Mouse (Mus musculus): ENCODE measurements at regions not wholly inside any gene's neighbourhood (a gene's known extent, or its start where the extent isn't known, plus 50 kb on each side); places are given as distances from the start of the nearest gene placed in this dataset.

DNA sequence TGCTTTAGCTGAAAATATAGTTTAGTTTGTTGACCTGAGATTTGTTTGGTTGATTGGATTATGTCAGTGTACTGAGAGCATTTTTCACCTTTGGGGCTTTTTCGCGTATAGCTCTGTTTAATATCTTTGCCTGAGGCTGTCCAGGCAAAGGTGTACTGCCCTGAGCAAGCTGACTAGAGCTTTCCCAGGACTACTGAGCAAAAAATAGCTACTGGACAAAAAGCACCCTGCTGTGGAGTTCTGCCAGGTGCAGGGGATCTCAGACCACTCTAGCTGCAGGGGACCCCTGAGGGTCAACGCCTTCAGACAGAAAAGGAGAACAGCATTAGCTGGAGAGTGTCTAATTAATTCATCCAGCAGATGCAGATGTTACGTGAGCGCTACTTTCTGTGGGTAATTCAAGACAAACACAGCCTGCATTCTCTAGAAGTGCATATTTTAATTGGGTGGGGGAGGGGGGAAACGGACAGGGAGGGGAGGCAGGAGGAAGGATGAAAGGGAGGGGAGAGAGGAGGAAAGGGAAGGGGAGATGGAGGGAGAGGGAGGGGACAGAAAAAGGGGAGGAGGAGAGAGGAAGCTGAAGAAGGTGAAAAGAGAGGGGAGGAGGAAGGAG, 61.7 kb downstream of the Thnsl1 start:
- Histone ChIP-seq H3K4me1 (ENCODE audit: control insufficient read depth, insufficient read depth, low read length) (no peaks in the 10 kb centered on the region; the same call in 1 of the 2 replicates), H3K4me3 (ENCODE audit: insufficient read depth, low read length) (no peak overlapping the region), H3K27ac (ENCODE audit: insufficient read depth, low read length) (no peak overlapping the region)
- TF ChIP-seq CTCF (IDR thresholded peaks at IDR 0.05; ENCODE audit: borderline replicate concordance, insufficient read depth, low read length) (no peak), POLR2A (IDR thresholded peaks at IDR 0.05; ENCODE audit: low read depth, low read length) (no peak)

DNA sequence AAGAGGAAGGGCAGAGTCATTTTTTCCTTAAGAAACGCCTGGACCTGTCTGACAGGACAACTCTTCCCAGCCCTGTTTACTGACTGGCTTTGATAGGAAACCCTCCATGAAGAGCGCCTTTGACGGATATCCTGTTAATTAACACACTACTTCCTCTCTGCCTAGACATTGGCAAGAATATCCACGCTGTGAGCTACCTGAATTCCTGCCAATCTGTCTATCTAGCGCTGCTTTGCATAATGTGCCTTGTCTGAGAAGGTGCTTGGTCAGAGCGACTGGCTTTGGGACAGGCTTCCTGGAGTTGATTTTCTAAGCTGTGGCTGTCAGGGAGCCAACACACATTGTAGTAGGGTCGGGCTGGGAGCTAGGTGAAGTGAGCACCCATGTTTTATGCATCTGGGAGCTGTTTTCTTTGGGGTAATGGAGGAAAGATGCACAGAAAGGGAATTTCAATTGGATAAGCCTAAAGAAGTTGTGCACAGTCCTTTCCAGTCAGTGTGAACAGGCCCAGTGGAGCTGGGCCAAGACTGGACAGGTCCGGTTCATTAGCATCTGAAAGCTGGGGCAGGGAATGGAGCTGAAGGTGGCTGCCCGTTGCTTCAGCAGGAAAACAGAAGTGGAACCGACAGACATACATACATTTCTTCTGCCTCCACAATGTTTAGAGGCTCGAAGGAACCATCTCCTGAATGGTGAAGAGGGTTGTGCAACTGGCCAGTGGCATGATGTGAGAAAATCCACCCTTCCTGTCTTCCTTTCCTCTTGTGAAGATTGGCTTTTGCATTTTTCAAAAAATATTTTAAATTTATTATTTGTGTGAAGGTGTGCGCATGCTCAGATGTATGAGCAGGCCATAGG, 64.7 kb downstream of the Thnsl1 start:
- Histone ChIP-seq H3K27ac (ENCODE audit: insufficient read depth, low read length) (no peak overlapping the region), H3K4me3 (ENCODE audit: insufficient read depth, low read length) (no peak overlapping the region), H3K4me1 (ENCODE audit: control insufficient read depth, insufficient read depth, low read length) (no peaks in the 10 kb centered on the region; the same call in 1 of the 2 replicates)
- TF ChIP-seq POLR2A (IDR thresholded peaks at IDR 0.05; ENCODE audit: low read depth, low read length): no peak
- TF ChIP-seq CTCF (IDR thresholded peaks at IDR 0.05; ENCODE audit: borderline replicate concordance, insufficient read depth, low read length): no peak

DNA sequence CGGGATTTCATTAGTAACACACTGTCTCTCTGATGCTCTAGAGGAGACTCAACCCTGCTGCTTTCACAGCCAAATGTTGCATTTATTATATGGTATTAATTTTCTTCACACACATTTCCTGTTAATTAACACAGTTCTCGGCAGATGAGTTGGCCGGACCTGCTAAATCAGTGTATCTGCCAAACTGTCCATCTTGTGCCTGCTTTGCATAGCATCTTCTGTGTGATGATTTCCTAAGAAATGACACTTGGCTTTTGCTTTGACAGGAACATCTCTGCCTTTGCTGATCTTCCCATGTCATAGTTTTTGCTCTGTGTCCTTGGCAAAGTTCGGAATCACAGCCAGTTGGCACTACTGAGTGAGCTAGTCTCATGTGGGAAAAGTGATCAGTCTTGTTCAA, 67.9 kb downstream of the Thnsl1 start:
- TF ChIP-seq POLR2A (IDR thresholded peaks at IDR 0.05; ENCODE audit: low read depth, low read length) (no peak), CTCF (IDR thresholded peaks at IDR 0.05; ENCODE audit: borderline replicate concordance, insufficient read depth, low read length) (no peak)
- Histone ChIP-seq H3K27ac (ENCODE audit: insufficient read depth, low read length) (no peak overlapping the region), H3K4me1 (ENCODE audit: control insufficient read depth, insufficient read depth, low read length) (no peaks in the 10 kb centered on the region), H3K4me3 (ENCODE audit: insufficient read depth, low read length) (no peak overlapping the region)

DNA sequence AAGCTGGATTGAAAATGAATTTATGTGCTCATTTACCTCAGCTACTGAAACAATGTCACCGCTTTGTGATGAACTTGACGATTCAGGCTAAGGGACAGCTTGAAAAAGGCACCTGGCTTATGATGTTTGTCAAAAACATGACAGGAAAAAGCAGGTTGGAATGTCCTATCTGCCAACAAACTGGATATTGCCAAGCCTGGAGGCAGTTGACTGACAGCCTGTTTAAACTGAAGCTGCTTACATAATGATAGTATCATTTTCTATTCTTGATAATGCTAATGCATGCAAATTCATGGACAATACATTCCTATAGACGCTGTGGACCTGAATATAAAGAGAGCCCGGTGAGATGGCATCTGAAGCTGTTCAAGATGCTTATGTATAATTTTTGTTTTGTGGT, 69.8 kb downstream of the Thnsl1 start:
- TF ChIP-seq CTCF (IDR thresholded peaks at IDR 0.05; ENCODE audit: borderline replicate concordance, insufficient read depth, low read length) (no peak), POLR2A (IDR thresholded peaks at IDR 0.05; ENCODE audit: low read depth, low read length) (no peak)
- Histone ChIP-seq H3K4me1 (ENCODE audit: control insufficient read depth, insufficient read depth, low read length) (no peaks in the 10 kb centered on the region), H3K4me3 (ENCODE audit: insufficient read depth, low read length) (no peak overlapping the region), H3K27ac (ENCODE audit: insufficient read depth, low read length) (no peak overlapping the region)

DNA sequence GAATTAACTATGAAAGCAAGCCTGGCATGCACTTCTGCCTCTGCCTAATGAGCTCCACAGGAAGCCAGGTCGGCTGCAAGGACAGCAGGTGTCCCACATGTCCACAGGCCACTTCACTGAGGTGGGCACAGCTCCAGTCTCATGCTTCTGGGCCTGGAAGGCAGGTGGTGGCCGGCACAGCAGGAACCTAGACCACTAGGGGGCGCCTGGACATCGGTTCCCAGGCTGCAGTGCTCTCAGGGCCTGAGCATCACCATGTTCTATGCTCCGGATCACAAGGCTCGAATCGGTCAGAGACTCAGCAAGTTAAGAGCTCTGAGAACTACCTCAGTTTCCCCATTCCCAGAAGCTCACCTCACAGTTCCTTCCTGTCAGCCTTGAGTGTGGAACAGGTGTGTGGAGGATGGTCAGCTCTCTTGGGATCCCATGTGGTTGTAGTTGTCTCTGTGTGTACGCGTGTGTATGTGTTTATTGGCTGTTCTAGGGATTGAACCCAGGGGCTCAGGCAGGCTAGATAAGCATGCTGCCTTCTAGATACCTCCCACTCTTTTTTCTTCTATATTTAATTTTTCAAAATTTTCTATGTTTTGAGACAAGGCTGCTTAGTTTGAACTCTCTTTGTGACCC, 75.4 kb downstream of the Thnsl1 start:
- no peak for TF ChIP-seq POLR2A (IDR thresholded peaks at IDR 0.05; ENCODE audit: low read depth, low read length)
- peak; percentile 88 for TF ChIP-seq CTCF (IDR thresholded peaks at IDR 0.05; ENCODE audit: borderline replicate concordance, insufficient read depth, low read length)
- H3K4me1 ChIP-seq (ENCODE audit: control insufficient read depth, insufficient read depth, low read length): no peaks in the 10 kb centered on the region
- H3K27ac ChIP-seq (ENCODE audit: insufficient read depth, low read length): no peak overlapping the region
- no peak overlapping the region for H3K4me3 ChIP-seq (ENCODE audit: insufficient read depth, low read length)

DNA sequence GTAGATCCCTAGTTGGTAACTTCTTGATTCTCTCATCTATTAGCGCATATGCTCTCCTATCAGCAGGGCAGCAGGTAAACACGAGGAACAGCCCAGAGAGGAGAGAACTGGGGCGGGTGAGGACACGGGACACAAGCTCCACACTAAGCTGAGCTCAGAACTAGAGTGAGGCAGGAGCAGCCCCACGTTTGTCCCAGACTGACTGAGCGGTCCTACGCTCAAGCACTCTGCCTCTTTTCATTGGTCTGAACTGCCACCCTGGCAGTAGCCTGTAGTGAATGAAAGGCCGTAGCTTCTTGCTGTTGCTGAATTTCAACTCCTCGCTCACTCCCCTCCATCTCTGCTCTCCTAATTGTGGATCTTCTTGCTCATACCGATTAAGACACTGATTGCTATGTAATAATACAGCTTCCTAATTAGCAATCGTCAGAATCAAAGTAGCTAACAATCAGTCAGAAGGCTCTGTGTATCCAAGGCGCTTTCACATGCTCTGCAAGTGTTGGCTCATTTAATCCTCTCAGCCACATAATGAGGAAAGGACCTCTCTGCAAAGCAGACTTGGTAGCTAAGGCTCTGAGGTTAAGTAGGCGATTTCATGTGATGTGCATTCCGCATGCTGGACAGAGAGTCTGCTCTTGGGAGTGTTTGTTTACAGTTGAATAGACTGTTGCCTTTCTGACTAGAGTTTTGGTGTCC, 77.1 kb downstream of the Thnsl1 start:
- no peak overlapping the region for H3K27ac ChIP-seq (ENCODE audit: insufficient read depth, low read length)
- no peaks in the 10 kb centered on the region for H3K4me1 ChIP-seq (ENCODE audit: control insufficient read depth, insufficient read depth, low read length)
- no peak overlapping the region for H3K4me3 ChIP-seq (ENCODE audit: insufficient read depth, low read length)
- TF ChIP-seq POLR2A (IDR thresholded peaks at IDR 0.05; ENCODE audit: low read depth, low read length): no peak
- TF ChIP-seq CTCF (IDR thresholded peaks at IDR 0.05; ENCODE audit: borderline replicate concordance, insufficient read depth, low read length): no peak

DNA sequence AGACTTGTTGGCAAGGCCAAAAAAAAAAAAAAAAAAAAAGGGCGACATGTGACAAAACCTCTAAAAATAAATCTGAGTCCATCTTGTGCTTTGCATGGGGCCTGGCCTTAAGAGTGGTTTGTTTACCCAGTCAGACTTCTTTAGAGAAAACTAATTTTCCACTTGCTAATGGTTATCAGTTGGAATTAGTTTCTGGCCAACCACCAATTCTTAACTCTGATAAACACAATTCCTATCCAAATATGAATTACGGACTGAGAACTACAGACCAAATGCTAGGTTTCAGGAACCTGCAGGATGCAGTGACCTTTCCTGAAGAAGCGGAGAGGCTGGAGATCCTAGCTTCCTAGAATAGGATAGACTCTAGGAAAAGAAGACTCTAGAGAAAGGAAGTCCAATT, 79.4 kb downstream of the Thnsl1 start:
- Histone ChIP-seq H3K4me1 (ENCODE audit: control insufficient read depth, insufficient read depth, low read length) (no peaks in the 10 kb centered on the region), H3K27ac (ENCODE audit: insufficient read depth, low read length) (no peak overlapping the region), H3K4me3 (ENCODE audit: insufficient read depth, low read length) (no peak overlapping the region)
- TF ChIP-seq POLR2A (IDR thresholded peaks at IDR 0.05; ENCODE audit: low read depth, low read length) (no peak), CTCF (IDR thresholded peaks at IDR 0.05; ENCODE audit: borderline replicate concordance, insufficient read depth, low read length) (no peak)

DNA sequence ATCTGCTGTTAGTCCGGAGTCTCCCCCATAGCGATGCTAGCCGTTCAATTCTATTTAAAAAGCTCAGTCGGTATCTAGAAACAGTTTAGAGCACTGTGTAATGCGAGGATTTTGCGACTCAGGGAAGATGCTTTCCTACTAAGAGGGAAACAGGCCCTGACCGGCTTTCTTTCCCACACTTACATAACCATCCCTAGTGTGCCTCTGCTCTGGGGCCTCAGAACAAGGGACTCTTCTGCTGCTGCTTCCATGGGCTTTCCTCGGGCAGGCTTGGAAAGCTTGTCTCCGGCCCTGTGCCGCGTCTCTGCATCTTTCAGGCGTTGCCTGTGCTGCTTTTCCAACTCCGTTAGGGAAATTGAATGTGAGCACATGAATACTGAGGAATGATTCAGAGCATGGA, 79.6 kb upstream of the Gpr158 start:
- H3K4me3 ChIP-seq (ENCODE audit: insufficient read depth, low read length): no peak overlapping the region
- TF ChIP-seq POLR2A (IDR thresholded peaks at IDR 0.05; ENCODE audit: low read depth, low read length) (no peak), CTCF (IDR thresholded peaks at IDR 0.05; ENCODE audit: borderline replicate concordance, insufficient read depth, low read length) (no peak)
- H3K27ac ChIP-seq (ENCODE audit: insufficient read depth, low read length): no peak overlapping the region
- H3K4me1 ChIP-seq (ENCODE audit: control insufficient read depth, insufficient read depth, low read length): no peaks in the 10 kb centered on the region

DNA sequence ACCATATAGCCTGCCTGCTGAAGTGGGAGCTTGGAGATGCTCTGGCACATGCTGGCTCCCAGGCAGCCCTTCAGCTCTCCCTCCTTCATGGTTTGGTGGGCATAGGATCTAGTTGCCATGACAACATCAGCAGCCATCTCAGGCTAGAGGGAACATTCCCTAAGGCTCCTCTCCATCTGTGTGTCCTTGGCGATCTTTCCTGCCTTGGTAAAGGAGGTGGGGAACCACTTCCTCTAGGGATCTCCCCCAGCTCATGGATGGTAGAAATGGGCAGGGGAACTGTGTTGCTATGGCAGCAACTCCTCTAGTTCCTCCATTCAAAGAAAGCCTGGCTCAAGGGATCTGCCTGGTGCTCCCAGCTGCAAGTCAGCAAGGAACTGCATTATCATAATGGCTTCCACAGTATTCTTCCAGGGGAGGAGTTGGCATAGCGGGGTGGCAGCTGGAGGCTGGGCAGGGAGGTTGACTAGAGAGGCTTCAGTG, 74.6 kb upstream of the Gpr158 start:
- TF ChIP-seq POLR2A (IDR thresholded peaks at IDR 0.05; ENCODE audit: low read depth, low read length) (no peak), CTCF (IDR thresholded peaks at IDR 0.05; ENCODE audit: borderline replicate concordance, insufficient read depth, low read length) (no peak)
- Histone ChIP-seq H3K27ac (ENCODE audit: insufficient read depth, low read length) (no peak overlapping the region), H3K4me1 (ENCODE audit: control insufficient read depth, insufficient read depth, low read length) (peaks cover 3% of the 10 kb centered on the region; the same call in 1 of the 2 replicates), H3K4me3 (ENCODE audit: insufficient read depth, low read length) (no peak overlapping the region)
